Mouse (Mus musculus): ENCODE measurements around the gene Sparcl1. TPM values are rescaled to one million over a fixed set of nuclear protein-coding genes. Genes with fewer than 3 reads are reported as not detected.

The Sparcl1 gene
- total RNA-seq, 1 experiment, result 0.13 TPM

- H3K9me3 ChIP-seq (ENCODE audit: control insufficient read depth, insufficient read depth, low read depth, low read length), result no peaks in the 10 kb centered on the region
- no peak overlapping the region for H3K4me3 ChIP-seq (ENCODE audit: insufficient read depth in 1 of 2, low read depth in 1 of 2, low read length in 2 of 2, poor library complexity in 1 of 2, severe bottlenecking in 1 of 2)
- DNase-seq (ENCODE audit: low read depth, low spot score), result no peak
- in situ Hi-C loops (cut with MboI; ENCODE audit: low sequenced_read_pairs in 2 of 2, unreplicated experiment in 2 of 2), result no loop called here
- TF ChIP-seq ZNF384 (IDR thresholded peaks at IDR 0.05; ENCODE audit: low read depth, low read length) (no peak), CHD2 (IDR thresholded peaks at IDR 0.05; ENCODE audit: low read depth, low read length) (no peak), HCFC1 (IDR thresholded peaks at IDR 0.05; ENCODE audit: borderline replicate concordance, insufficient read depth, low read length) (no peak), ZC3H11A (IDR thresholded peaks at IDR 0.05; ENCODE audit: borderline replicate concordance, low read depth, low read length) (no peak), MAFK (IDR thresholded peaks at IDR 0.05; ENCODE audit: insufficient read depth, low read depth, low read length) (no peak)
- no peak overlapping the region for H3K9ac ChIP-seq (ENCODE audit: insufficient read depth, low read depth, low read length, poor library complexity, severe bottlenecking)
- H3K27ac ChIP-seq (ENCODE audit: insufficient read depth, low read depth, low read length, poor library complexity, severe bottlenecking), result no peak overlapping the region
- H3K4me1 ChIP-seq (ENCODE audit: control insufficient read depth in 2 of 2, insufficient read depth in 2 of 2, low read length in 2 of 2, poor library complexity in 1 of 2), result peaks cover 0 to 3% of the 10 kb centered on the region in 2 experiments; a peak in 1 of 4 replicates
- H3K36me3 ChIP-seq (ENCODE audit: control insufficient read depth, insufficient read depth, low read length, poor library complexity, severe bottlenecking), result no peaks in the 10 kb centered on the region
Measured at GRCm38 (mm10) chr5:104115890-104116289, 2.4 kb upstream of the Sparcl1 start.

DNA sequence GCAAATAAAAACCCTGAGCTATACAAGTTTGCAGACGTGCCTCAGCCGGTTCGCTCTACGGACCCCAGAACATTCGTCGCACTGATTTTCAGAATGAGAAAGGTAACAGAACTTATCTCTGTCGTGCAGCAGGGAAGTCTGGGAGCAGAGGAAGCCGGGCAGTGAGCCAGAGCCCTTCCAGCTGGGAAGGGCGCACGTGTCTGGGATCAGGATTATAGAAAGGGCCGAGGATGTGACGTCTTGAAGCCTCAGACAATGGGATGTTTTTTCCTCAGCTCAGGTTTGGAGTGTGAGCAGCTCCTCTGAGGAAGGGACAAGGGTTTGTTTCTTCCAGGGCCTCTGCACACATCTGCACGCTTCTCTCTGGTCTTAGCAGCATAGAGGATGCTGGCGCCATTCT is 1.6 kb upstream of the Sparcl1 start:
- Histone ChIP-seq H3K9ac (ENCODE audit: insufficient read depth, low read depth, low read length, poor library complexity, severe bottlenecking) (no peak overlapping the region), H3K4me3 (ENCODE audit: insufficient read depth in 1 of 2, low read depth in 1 of 2, low read length in 2 of 2, poor library complexity in 1 of 2, severe bottlenecking in 1 of 2) (no peak overlapping the region), H3K9me3 (ENCODE audit: control insufficient read depth, insufficient read depth, low read depth, low read length) (no peaks in the 10 kb centered on the region), H3K27ac (ENCODE audit: insufficient read depth, low read depth, low read length, poor library complexity, severe bottlenecking) (no peak overlapping the region), H3K4me1 (ENCODE audit: control insufficient read depth in 2 of 2, insufficient read depth in 2 of 2, low read length in 2 of 2, poor library complexity in 1 of 2) (peaks cover 0 to 7% of the 10 kb centered on the region in 2 experiments; a peak in 3 of 4 replicates), H3K36me3 (ENCODE audit: control insufficient read depth, insufficient read depth, low read length, poor library complexity, severe bottlenecking) (no peaks in the 10 kb centered on the region)
- no peak for DNase-seq (ENCODE audit: low read depth, low spot score)
- in situ Hi-C loops (cut with MboI; ENCODE audit: low sequenced_read_pairs in 2 of 2, unreplicated experiment in 2 of 2), result no loop called here
- TF ChIP-seq ZC3H11A (IDR thresholded peaks at IDR 0.05; ENCODE audit: borderline replicate concordance, low read depth, low read length) (no peak), MAFK (IDR thresholded peaks at IDR 0.05; ENCODE audit: insufficient read depth, low read depth, low read length) (no peak), ZNF384 (IDR thresholded peaks at IDR 0.05; ENCODE audit: low read depth, low read length) (no peak), CHD2 (IDR thresholded peaks at IDR 0.05; ENCODE audit: low read depth, low read length) (no peak), HCFC1 (IDR thresholded peaks at IDR 0.05; ENCODE audit: borderline replicate concordance, insufficient read depth, low read length) (no peak)

GRCm38 (mm10) chr5:104112511-104112910 is 1.0 kb downstream of the Sparcl1 start:
- no peak overlapping the region for H3K27ac ChIP-seq (ENCODE audit: insufficient read depth, low read depth, low read length, poor library complexity, severe bottlenecking)
- H3K4me1 ChIP-seq (ENCODE audit: control insufficient read depth in 2 of 2, insufficient read depth in 2 of 2, low read length in 2 of 2, poor library complexity in 1 of 2), result peaks cover 14 to 23% of the 10 kb centered on the region in 2 experiments
- H3K36me3 ChIP-seq (ENCODE audit: control insufficient read depth, insufficient read depth, low read length, poor library complexity, severe bottlenecking), result no peaks in the 10 kb centered on the region
- in situ Hi-C loops (cut with MboI; ENCODE audit: low sequenced_read_pairs in 2 of 2, unreplicated experiment in 2 of 2), result no loop called here
- no peaks in the 10 kb centered on the region for H3K9me3 ChIP-seq (ENCODE audit: control insufficient read depth, insufficient read depth, low read depth, low read length)
- H3K9ac ChIP-seq (ENCODE audit: insufficient read depth, low read depth, low read length, poor library complexity, severe bottlenecking), result no peak overlapping the region
- DNase-seq (ENCODE audit: low read depth, low spot score), result no peak
- no peak overlapping the region for H3K4me3 ChIP-seq (ENCODE audit: insufficient read depth in 1 of 2, low read depth in 1 of 2, low read length in 2 of 2, poor library complexity in 1 of 2, severe bottlenecking in 1 of 2)
- TF ChIP-seq ZC3H11A (IDR thresholded peaks at IDR 0.05; ENCODE audit: borderline replicate concordance, low read depth, low read length) (no peak), HCFC1 (IDR thresholded peaks at IDR 0.05; ENCODE audit: borderline replicate concordance, insufficient read depth, low read length) (no peak), MAFK (IDR thresholded peaks at IDR 0.05; ENCODE audit: insufficient read depth, low read depth, low read length) (no peak), ZNF384 (IDR thresholded peaks at IDR 0.05; ENCODE audit: low read depth, low read length) (no peak)

DNA sequence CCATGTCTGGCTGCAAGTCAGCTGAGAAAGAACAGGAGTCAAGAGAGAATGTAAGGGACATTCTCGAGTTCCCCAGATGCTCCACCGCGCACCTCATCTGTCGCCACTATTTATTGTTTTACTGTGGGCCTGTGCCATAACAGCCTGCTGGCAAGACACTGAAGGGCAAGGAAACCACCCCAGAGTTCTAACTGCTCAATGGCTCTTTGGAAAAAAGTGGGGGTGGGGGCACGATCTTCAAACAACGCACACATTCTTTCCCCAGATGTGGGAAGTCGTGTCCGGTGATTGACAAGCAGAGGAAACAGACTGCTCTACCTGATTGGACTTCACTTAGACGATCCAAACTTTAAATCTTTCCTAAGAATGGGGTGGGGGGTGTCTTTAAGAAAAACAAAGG is 1.5 kb downstream of the Sparcl1 start:
- Histone ChIP-seq H3K9ac (ENCODE audit: insufficient read depth, low read depth, low read length, poor library complexity, severe bottlenecking) (no peak overlapping the region), H3K9me3 (ENCODE audit: control insufficient read depth, insufficient read depth, low read depth, low read length) (no peaks in the 10 kb centered on the region), H3K36me3 (ENCODE audit: control insufficient read depth, insufficient read depth, low read length, poor library complexity, severe bottlenecking) (no peaks in the 10 kb centered on the region), H3K27ac (ENCODE audit: insufficient read depth, low read depth, low read length, poor library complexity, severe bottlenecking) (no peak overlapping the region), H3K4me3 (ENCODE audit: insufficient read depth in 1 of 2, low read depth in 1 of 2, low read length in 2 of 2, poor library complexity in 1 of 2, severe bottlenecking in 1 of 2) (no peak overlapping the region), H3K4me1 (ENCODE audit: control insufficient read depth in 2 of 2, insufficient read depth in 2 of 2, low read length in 2 of 2, poor library complexity in 1 of 2) (peaks cover 16 to 25% of the 10 kb centered on the region in 2 experiments)
- TF ChIP-seq ZC3H11A (IDR thresholded peaks at IDR 0.05; ENCODE audit: borderline replicate concordance, low read depth, low read length) (no peak), MAFK (IDR thresholded peaks at IDR 0.05; ENCODE audit: insufficient read depth, low read depth, low read length) (no peak), ZNF384 (IDR thresholded peaks at IDR 0.05; ENCODE audit: low read depth, low read length) (no peak), CHD2 (IDR thresholded peaks at IDR 0.05; ENCODE audit: low read depth, low read length) (no peak), HCFC1 (IDR thresholded peaks at IDR 0.05; ENCODE audit: borderline replicate concordance, insufficient read depth, low read length) (no peak)
- DNase-seq (ENCODE audit: low read depth, low spot score), result no peak
- in situ Hi-C loops (cut with MboI; ENCODE audit: low sequenced_read_pairs in 2 of 2, unreplicated experiment in 2 of 2), result no loop called here
